Mouse (Mus musculus) left cerebral cortex, postnatal 14 days (tissue): ENCODE measurements around the gene Plac9a. TPM values are rescaled to one million over a fixed set of nuclear protein-coding genes. Genes with fewer than 3 reads are reported as not detected.

ENCODE experiments used
- DNase-seq, 2 experiments: peaks; one replicate each; pipeline ENCODE4 v3.0.0; 2021 to 2022; ENCODE audit warnings: low spot score in 2 of 2, mixed read lengths in 1 of 2
- intact Hi-C: fragments of 180-260 bp; cut with DNase I; formaldehyde crosslinking; loops from one replicate; pipeline ENCODE4 v1.15.1; 2025
- total RNA-seq, 2 experiments: library from RNA; stranded (reverse); gene quantifications; 2 replicates each; pipeline ENCODE4 v1.2.3; 2021

The Plac9a gene
- total RNA-seq, 2 experiments from 2014 or later: not detected

DNA sequence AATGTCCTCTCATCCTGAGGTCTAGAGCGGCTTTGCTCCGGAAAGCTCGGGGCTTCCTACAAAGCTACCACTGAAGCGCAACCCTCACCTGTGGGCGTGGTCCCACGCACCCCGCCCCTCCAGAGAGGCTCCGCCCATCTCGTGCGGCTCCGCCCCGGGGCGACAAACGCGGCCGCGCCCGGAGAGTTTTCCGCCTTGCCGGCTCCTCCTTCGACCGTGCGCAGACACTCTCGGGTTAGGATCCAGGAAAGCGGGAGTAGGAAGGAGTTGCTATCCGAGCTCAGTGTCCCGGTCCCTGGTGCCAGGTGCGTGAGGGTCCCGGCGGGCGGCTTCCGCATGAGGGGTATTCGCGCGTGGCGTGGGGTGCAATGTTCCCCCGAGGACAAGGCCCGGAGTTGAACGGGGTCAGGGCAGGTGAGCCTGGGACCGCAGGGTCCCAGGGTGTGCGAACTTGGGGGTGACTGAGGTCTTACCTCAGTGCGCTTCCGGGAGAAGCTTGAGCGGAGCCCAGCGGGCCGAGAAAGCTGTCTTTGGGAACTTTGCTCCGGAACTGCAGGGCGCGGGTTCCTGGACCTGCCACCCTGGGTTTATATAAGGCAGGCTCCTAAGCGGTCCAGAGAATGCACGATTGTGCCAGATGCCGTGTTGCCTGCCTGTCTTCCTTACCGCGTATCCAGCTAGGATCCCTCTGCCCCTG lies 60.8 kb downstream of the Plac9a start, which contains the start of gene Anxa11:
TSS of gene Anxa11 (plus strand) at position 166 of the 697 bp plus-strand sequence.
- peak in 1 of 2 experiments; percentile 60 for DNase-seq
- intact Hi-C loops: no loop called here

DNA sequence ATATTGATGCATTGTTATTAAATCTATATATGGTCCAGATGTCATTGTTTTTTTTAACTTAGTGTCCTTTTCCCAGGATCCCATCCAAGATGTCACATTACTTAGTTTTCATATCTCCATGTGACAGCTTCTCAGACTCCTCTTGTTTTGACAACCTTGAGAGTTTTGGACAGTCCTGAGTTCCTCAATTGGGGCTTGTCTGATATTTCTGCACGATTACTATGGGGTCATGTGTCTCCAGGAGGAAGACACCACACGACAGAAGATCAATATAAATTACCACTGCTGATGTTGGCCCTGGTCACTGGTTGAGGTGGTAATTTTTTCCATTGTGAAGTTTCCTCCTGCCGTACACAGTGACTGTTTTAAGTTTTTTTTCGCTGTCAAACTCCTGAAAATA lies 61.3 kb downstream of the Plac9a start:
- DNase-seq: no peak
- intact Hi-C loops: no loop called here

DNA sequence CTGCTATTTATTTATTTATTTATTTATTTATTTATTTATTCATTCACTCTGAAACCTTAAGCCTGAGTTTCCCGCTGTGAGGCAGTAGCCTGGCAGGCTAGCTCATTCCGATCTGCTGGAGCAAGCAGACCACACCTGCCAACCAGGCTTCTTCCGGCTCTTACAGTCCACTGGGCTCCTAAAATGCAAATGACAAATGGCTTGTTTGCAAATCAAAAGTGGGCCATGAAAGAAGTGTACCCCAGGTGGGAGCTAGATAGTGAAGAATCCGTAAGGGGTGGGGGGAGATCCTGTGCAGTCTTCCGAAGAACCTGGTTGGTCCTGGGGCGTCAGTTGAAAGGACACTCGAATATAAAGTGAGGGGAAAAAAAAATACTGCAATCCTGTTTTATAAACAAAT lies 61.9 kb downstream of the Plac9a start:
- no peak for DNase-seq

DNA sequence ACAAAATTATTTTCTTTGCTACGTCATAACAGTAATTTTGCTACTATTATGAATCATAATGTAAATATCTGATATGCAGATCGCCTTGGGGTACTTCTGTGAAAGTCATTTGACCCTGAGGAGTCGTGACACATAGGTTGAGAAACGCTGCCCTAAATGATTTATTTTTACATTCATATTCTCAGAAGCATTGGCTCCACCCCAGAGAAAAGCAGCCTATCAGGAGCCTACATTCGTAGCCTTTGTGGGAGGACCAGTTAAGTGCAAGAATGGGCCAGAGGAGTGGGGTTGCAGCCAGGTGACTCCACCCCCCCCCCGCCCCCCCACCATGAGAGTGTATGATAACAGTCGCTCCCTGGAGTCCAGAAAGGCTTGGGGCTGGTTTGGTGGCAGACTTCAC lies 63.1 kb downstream of the Plac9a start:
- intact Hi-C loops: no loop called here
- no peak for DNase-seq

More for the DNA sequence above, 61.9 kb downstream of the Plac9a start:
- intact Hi-C loops: no loop called here

DNA sequence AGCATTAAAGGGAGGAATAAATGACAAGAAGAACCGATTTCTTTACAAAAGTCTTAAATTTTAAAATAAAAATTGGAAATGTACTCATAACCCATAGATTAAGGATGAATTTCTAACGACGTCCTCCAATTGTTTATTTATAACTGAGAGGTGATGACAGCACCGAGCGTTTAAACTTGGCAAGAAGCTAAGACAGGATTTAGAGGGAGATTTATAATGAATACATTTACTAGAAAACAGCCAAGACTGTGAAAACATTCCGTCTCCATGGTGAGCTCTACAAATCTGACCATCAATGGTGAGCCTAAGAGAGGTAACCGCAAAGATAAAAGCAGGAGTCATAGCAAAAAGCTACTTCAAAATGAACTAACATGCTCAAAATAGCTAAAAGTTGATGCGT lies 64.5 kb downstream of the Plac9a start:
- intact Hi-C loops: no loop called here
- no peak for DNase-seq

Other genes with a start within 250 kb of the Plac9a start
- gene Ppif, start 208.9 kb downstream of the Plac9a start, total RNA-seq: 10 to 100 TPM; 23.5 to 25.2 TPM
- gene Zcchc24, start 134.1 kb downstream of the Plac9a start, total RNA-seq: 10 to 100 TPM; 41.9 to 43.9 TPM
- gene Anxa11, start 60.9 kb downstream of the Plac9a start, total RNA-seq: 10 to 100 TPM; 14.1 to 14.8 TPM
- 1 to 10 TPM; 6.1 to 8.4 TPM for gene Tmem254a, start 24.6 kb upstream of the Plac9a start, total RNA-seq
- gene Cphx1, start 35.2 kb upstream of the Plac9a start, total RNA-seq: not detected
- gene Duxbl1, start 75.5 kb upstream of the Plac9a start, total RNA-seq: under 1 TPM in 1 of 2 experiments, not detected in 1; 0.53 TPM
- gene Gm9780, start 139.6 kb upstream of the Plac9a start, total RNA-seq: 10 to 100 TPM in 1 of 2 experiments, 1 to 10 TPM in 1; 6.7 to 11.0 TPM
- gene Tmem254c, start 164.3 kb upstream of the Plac9a start, total RNA-seq: 10 to 100 TPM; 56.7 to 64.3 TPM
- not detected for gene Cphx2, start 178.4 kb upstream of the Plac9a start, total RNA-seq
- not detected for gene Cphx3, start 179.2 kb upstream of the Plac9a start, total RNA-seq
- under 1 TPM; 0.32 to 0.92 TPM for gene Duxbl2, start 215.2 kb upstream of the Plac9a start, total RNA-seq